Mouse (Mus musculus): ENCODE data around the gene Cog1.

DNA sequence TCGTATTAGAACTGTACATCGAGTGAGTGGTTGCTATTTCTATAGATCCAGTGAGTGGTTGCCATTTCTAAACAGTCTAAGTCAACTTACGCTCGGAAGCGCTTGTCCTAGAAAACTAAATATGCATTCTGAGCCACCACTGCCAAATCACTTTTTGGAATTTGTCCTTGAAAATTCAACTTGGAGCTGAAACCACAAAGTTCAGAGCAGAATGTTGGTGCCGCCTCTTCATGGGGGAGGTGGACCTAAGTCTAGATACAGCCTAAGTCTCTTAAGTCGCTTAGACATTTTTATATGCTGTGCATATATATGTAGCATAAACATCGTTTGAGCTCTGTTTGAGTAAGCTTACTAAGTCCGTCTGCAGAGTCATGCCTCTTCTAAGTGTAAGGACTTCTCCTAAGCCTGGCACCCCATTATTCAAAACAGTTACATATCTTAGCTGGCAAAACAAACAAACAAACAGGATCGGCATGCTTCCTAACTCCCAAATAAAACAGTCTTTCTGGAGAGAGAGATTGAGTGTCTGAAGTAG, 37.8 kb upstream of the Cog1 start:
- no peak for TF ChIP-seq EP300 (IDR thresholded peaks at IDR 0.05; ENCODE audit: low read depth)
- no peak for TF ChIP-seq CTCF (IDR thresholded peaks at IDR 0.05; ENCODE audit: low read depth)

Measured in heart, postnatal 0 days (tissue).